Mouse (Mus musculus) neural tube, embryonic 14.5 days (tissue): ENCODE data around the gene Ip6k1. TPM values are rescaled to one million over a fixed set of nuclear protein-coding genes. Genes with fewer than 3 reads are reported as not detected.
"Not testable (repeated sequence)": the region's sequence is repeated elsewhere in the genome, so short reads cannot be mapped to it uniquely, and the experiment has no call there.

Experiments
- ATAC-seq: fragments of 200-750 bp; cut with Nextera tagmentation; 2 replicates; pipeline ENCODE4 v1.8.0; 2017; ENCODE audit warnings: low read depth, mild to moderate bottlenecking, moderate TSS enrichment, moderate library complexity
- H3K27ac ChIP-seq: fragments of 300-500 bp; sonication (generic); 2 replicates; pipeline ENCODE4 v1.5.1; 2014; ENCODE audit warnings: low read depth, mild to moderate bottlenecking, control low read depth, low read length, moderate library complexity, mixed read lengths
- H3K27me3 ChIP-seq: fragments of 300-500 bp; sonication (generic); 2 replicates; pipeline ENCODE4 v1.6.1; 2014; ENCODE audit warnings: low read length; ENCODE audit not compliant: control insufficient read depth, insufficient read depth
- H3K36me3 ChIP-seq: fragments of 300-500 bp; sonication (generic); 2 replicates; pipeline ENCODE4 v1.6.1; 2014; ENCODE audit warnings: low read length, mixed read lengths; ENCODE audit not compliant: control insufficient read depth, insufficient read depth
- H3K4me1 ChIP-seq: fragments of 300-500 bp; sonication (generic); 2 replicates; pipeline ENCODE4 v1.6.1; 2014; ENCODE audit warnings: low read length; ENCODE audit not compliant: control insufficient read depth, insufficient read depth
- H3K4me2 ChIP-seq: fragments of 300-500 bp; sonication (generic); 2 replicates; pipeline ENCODE4 v1.6.1; 2014; ENCODE audit warnings: mild to moderate bottlenecking, low read depth, low read length, control low read depth
- H3K4me3 ChIP-seq: fragments of 300-500 bp; sonication (generic); 2 replicates; pipeline ENCODE4 v1.5.1; 2014; ENCODE audit warnings: low read depth, low read length, control low read depth, mixed read lengths
- H3K9ac ChIP-seq: fragments of 300-500 bp; sonication (generic); replicated peaks from 2 replicates; pipeline ENCODE4 v1.6.1; 2014; ENCODE audit warnings: low read depth, mild to moderate bottlenecking, control low read depth, low read length, mixed read lengths
- H3K9me3 ChIP-seq: fragments of 300-500 bp; sonication (generic); 2 replicates; pipeline ENCODE4 v1.6.1; 2016; ENCODE audit warnings: low read length; ENCODE audit not compliant: control insufficient read depth
- WGBS: fragments of 180-500 bp; shearing (Covaris S2); extraction: QIAGEN DNeasy Blood & Tissue Kit; methylation state at CpG from one replicate; pipeline ENCODE4 v1.1.7; 2014; 5-methylcytosine and 5-hydroxymethylcytosine counted together
- polyA plus RNA-seq: library from polyadenylated mRNA; unstranded; fragments of >200 nt; fragmentation: Nextera tagmentation; extraction: Ambion mirVana; gene quantifications from 2 replicates; pipeline ENCODE4 v1.2.1, GENCODE M21; 2014

Gene Ip6k1
- polyA plus RNA-seq, 1 experiment from 2014 or later: 53.6 TPM

DNA sequence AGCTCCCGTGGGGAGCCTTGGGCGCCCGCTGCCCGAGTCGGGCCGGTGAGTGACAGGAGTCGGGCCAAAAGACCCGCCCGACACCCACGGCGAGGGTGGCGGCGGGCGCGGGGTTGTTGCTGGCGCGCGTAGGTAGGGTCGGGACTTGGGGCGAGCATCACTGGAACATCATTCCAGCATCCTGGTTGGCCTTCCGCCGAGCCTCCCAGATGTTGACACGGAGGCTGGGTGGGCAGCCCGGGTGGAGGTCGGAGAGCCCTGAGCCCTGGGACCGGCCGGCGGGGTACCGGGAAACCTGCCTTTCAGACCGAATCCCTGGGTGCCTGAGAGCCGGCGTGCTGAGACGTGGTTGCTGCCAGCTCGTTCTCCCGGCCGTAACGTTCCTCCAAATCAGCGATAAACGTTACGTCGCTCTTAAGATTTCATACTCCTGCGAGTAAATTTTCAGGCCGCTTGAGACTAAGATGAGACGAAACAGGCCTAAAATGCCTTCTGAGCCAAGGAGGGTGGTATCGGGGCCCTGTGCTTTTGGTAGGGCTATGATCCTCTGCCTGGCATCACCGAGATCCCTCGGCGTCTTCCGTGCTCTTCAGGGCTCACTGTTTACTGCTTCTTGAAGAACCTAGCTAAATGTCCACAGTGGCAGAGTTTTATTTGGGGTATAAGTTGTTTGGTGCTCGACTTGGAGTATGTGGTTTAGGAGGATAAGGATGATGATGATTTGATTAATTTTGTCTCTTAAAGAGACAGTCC is 653 bp downstream of the Ip6k1 start:
- WGBS: under 1% methylated on average over 50 of the region's 50 CpGs
- Histone ChIP-seq H3K27me3 (no peaks in the 10 kb centered on the region), H3K9me3 (no peaks in the 10 kb centered on the region), H3K4me3 (peak overlapping the region; percentile 97), H3K4me2 (peak overlapping the region; percentile 72), H3K27ac (peak overlapping the region; percentile 91), H3K36me3 (no peaks in the 10 kb centered on the region), H3K4me1 (peaks cover 17% of the 10 kb centered on the region), H3K9ac (peak overlapping the region; percentile 93)
- peak; percentile 67 for ATAC-seq

DNA sequence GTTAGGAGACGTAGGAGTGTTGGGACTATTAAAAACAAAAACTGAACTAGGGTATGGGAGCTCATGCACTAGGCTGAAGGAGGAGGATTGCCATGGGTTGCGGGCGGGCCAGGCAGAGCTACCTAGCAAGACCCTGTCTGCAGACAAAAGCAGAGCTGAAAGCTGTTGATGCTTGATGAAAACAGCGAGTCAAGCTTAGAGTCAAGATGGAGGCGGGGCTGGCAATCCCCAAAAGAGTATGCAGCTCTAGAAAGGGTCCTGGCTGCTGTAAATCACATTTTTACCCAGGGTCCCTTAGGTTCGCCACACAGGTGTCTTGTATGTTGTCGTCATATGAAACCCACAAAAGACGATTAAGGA is 1.2 kb downstream of the Ip6k1 start:
- no peak for ATAC-seq
- peak overlapping the region; percentile 91; the same call in 1 of the 2 replicates for H3K27ac ChIP-seq
- peak overlapping the region; percentile 97 for H3K4me3 ChIP-seq
- peaks cover 17% of the 10 kb centered on the region for H3K4me1 ChIP-seq
- no peaks in the 10 kb centered on the region for H3K9me3 ChIP-seq
- WGBS: 10% methylated on average over 8 of the region's 8 CpGs
- no peaks in the 10 kb centered on the region for H3K36me3 ChIP-seq
- H3K9ac ChIP-seq: peak overlapping the region; percentile 93
- peak overlapping the region; percentile 72 for H3K4me2 ChIP-seq
- H3K27me3 ChIP-seq: no peaks in the 10 kb centered on the region

DNA sequence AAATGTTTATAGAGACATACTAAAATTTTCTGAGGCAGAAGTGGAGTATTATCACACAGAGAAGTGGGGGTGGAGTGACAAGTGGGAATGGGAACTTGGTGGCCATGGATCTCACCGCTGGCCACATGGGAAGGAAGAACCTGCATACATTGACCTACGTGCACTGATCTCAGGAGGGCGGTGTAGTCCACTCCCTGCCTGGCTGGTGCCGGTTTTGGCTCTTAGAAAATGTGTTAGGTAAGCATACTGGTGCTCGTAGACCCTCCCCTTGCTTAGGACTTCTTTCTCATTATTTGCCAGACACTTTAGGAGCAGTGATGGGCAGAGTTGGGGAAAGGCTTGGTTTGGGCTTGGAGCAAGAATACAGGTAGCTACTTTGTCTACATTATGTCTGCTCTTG is 5.7 kb downstream of the Ip6k1 start:
- H3K36me3 ChIP-seq: no peaks in the 10 kb centered on the region
- no peak for ATAC-seq
- H3K27me3 ChIP-seq: no peaks in the 10 kb centered on the region
- H3K4me3 ChIP-seq: no peak overlapping the region
- peaks cover 13% of the 10 kb centered on the region for H3K4me1 ChIP-seq
- H3K4me2 ChIP-seq: no peak overlapping the region
- H3K9me3 ChIP-seq: no peaks in the 10 kb centered on the region
- no peak overlapping the region for H3K27ac ChIP-seq
- 91% methylated on average over 5 of the region's 5 CpGs for WGBS
- no peak overlapping the region for H3K9ac ChIP-seq

DNA sequence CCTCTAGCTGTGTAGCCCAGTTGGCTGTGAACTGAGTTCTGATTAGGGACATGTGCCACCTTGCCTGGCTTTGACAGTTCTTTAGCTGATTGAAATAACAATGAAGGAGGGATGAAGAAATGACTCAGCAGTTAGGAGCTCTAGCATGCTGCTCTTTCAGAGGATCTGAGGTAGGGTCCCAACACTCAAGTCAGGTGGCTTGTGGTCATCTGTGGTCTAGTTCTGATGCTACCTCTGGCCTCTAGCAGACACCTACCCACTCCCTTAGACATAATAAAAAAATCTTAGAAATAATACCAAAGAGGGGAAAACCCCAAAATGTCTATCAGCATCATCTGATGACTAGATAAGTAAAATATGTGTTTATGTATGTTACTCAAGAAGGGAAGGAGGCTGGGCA is 8.1 kb downstream of the Ip6k1 start:
- Histone ChIP-seq H3K27ac (no peak overlapping the region), H3K4me1 (0 out of 2 replicates have a peak, but pooled peaks cover 2% of the 10 kb centered on the region), H3K9me3 (no peaks in the 10 kb centered on the region), H3K36me3 (no peaks in the 10 kb centered on the region), H3K4me2 (no peak overlapping the region), H3K4me3 (no peak overlapping the region), H3K27me3 (no peaks in the 10 kb centered on the region), H3K9ac (no peak overlapping the region)
- ATAC-seq: no peak

DNA sequence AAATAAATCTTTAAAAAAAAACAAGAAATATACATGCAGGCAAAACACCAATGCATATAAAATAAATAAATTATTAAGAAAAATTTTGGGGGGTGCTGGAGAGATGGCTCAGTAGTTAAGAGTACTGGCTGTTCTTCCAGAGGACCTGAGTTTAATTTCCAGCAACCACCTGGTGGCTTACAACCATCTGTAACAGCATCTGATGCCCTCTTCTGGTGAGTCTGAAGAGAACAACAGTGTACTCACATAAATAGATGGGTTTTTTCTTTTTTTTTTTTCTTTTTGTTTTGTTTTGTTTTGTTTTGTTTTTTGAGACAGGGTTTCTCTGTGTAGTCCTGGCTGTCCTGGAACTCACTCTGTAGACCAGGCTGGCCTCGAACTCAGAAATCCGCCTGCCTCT is 11.3 kb downstream of the Ip6k1 start:
- 100% methylated on average over 2 of the region's 2 CpGs for WGBS
- H3K27ac ChIP-seq, H3K36me3 ChIP-seq, H3K9ac ChIP-seq, H3K4me3 ChIP-seq, H3K27me3 ChIP-seq, ATAC-seq, H3K4me1 ChIP-seq, H3K9me3 ChIP-seq, H3K4me2 ChIP-seq: not testable (repeated sequence)

DNA sequence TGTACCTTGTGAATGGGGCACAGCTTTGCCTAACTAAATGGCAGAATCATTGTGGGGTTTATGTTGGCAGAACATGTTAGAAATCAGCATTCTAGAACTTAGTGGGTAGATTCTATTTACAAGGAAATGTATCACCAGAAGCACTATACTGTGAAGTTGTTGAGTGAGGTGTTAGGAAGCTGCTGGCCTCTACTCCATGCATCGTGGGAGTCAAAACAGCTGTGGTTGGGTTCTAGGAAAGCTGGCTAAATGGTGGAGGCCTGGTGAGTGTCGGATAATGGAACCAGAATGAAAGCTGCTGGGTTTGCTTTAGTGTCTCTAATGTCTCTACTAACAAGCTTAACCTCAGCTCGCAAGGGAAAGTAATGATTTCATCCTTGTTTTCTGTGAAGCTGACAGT is 14.8 kb downstream of the Ip6k1 start:
- no peak overlapping the region for H3K4me2 ChIP-seq
- H3K9ac ChIP-seq: no peak overlapping the region
- no peaks in the 10 kb centered on the region for H3K27me3 ChIP-seq
- ATAC-seq: no peak
- no peak overlapping the region for H3K27ac ChIP-seq
- 79% methylated on average over 3 of the region's 3 CpGs for WGBS
- no peaks in the 10 kb centered on the region for H3K9me3 ChIP-seq
- H3K36me3 ChIP-seq: no peaks in the 10 kb centered on the region
- H3K4me1 ChIP-seq: no peaks in the 10 kb centered on the region
- no peak overlapping the region for H3K4me3 ChIP-seq

DNA sequence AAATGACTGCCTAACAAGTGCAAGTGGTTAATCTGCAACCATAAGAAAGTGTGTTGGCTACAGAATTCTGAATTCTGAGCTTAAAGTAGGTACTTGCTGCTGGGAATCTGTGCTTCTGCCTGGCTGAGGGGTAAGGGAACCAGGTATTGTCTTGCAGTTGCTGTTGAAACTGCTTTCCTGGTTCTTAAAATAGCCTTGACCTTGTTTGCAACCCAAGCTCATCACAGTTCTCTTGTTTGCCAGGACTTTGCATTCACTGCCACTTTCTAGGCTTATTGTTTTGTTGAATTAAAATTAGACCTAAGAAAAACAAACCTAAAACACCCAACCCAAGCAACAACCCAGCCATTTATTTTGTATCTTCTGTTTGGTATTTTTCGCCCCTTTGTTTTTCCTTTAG is 18.4 kb downstream of the Ip6k1 start:
- Histone ChIP-seq H3K4me2 (no peak overlapping the region), H3K9ac (no peak overlapping the region), H3K27ac (no peak overlapping the region), H3K27me3 (no peaks in the 10 kb centered on the region), H3K9me3 (no peaks in the 10 kb centered on the region), H3K4me1 (no peaks in the 10 kb centered on the region), H3K36me3 (peaks cover 8% of the 10 kb centered on the region; the same call in 1 of the 2 replicates), H3K4me3 (no peak overlapping the region)
- WGBS: 94% methylated on average over 1 of the region's 1 CpGs
- no peak for ATAC-seq

DNA sequence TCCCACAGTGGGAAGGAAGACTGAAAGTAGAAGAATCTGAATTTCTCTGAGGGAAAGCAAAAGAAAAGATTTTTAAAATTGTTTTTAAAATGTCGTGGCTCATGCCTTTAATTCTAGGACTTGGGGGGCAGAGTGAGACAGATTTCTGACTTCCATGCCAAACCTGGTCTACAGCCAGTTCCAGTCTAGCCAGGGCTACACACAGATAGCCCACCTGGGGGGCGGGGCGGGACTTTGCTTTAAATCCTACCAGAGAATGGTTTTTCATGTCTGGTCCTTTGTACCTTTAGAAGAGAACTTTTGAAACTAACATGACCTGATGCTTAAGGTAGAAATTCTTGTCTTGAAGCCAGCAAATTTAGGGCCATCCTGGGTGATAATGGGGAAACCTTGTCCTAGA is 20.9 kb downstream of the Ip6k1 start:
- Histone ChIP-seq H3K4me2 (no peak overlapping the region), H3K36me3 (peaks cover 14% of the 10 kb centered on the region), H3K4me3 (no peak overlapping the region), H3K27ac (no peak overlapping the region), H3K4me1 (no peaks in the 10 kb centered on the region), H3K27me3 (no peaks in the 10 kb centered on the region), H3K9ac (no peak overlapping the region), H3K9me3 (no peaks in the 10 kb centered on the region)
- ATAC-seq: no peak
- 87% methylated on average over 3 of the region's 3 CpGs for WGBS

DNA sequence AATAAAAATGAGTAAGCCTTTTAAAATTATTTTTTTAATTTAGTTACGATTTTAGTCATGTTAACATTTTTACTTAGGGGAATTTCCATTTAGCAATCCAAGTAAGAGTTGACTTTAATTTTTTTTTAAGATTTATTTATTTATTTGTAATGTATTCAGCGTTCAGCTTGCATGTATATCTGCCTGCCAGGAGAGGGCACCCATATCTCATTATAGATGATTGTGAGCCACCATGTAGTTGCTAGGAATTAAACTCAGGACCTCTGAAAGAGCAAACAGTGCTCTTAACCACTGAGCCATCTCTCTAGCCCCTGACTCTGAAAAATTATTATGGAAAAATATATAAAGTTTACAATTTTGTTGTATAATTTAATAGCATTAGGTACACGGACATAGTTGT is 24.3 kb downstream of the Ip6k1 start:
- ATAC-seq: no peak
- no peak overlapping the region for H3K4me3 ChIP-seq
- no peak overlapping the region for H3K27ac ChIP-seq
- H3K27me3 ChIP-seq: no peaks in the 10 kb centered on the region
- H3K36me3 ChIP-seq: peaks cover 14% of the 10 kb centered on the region
- H3K4me2 ChIP-seq: no peak overlapping the region
- H3K9me3 ChIP-seq: no peaks in the 10 kb centered on the region
- no peak overlapping the region for H3K9ac ChIP-seq
- 92% methylated on average over 3 of the region's 3 CpGs for WGBS
- no peaks in the 10 kb centered on the region for H3K4me1 ChIP-seq
